Mouse (Mus musculus) liver, embryonic 11.5 days (tissue): ENCODE data around the gene Ubc. TPM values are rescaled to one million over a fixed set of nuclear protein-coding genes. Genes with fewer than 3 reads are reported as not detected.

ENCODE experiments used
- ATAC-seq: fragments of 200-750 bp; cut with Nextera tagmentation; replicated peaks from 2 replicates; pipeline ENCODE4 v1.8.0; 2017; ENCODE audit warnings: moderate number of reproducible peaks, mild to moderate bottlenecking, moderate TSS enrichment, moderate library complexity; ENCODE audit not compliant: low FRiP score
- DNase-seq: peaks from one replicate; pipeline ENCODE4 v3.0.0-alpha.2; 2017; ENCODE audit warnings: low spot score
- H3K27ac ChIP-seq: fragments of 300-500 bp; sonication (generic); 2 replicates; pipeline ENCODE4 v1.5.1; 2014; ENCODE audit warnings: mild to moderate bottlenecking, low read depth, low read length, control low read depth
- H3K27me3 ChIP-seq: fragments of 300-500 bp; sonication (generic); replicated peaks from 2 replicates; pipeline ENCODE4 v1.6.1; 2014; ENCODE audit warnings: low read length, mixed read lengths; ENCODE audit not compliant: control insufficient read depth, insufficient read depth
- H3K36me3 ChIP-seq: fragments of 300-500 bp; sonication (generic); 2 replicates; pipeline ENCODE4 v1.6.1; 2014; ENCODE audit warnings: mild to moderate bottlenecking, low read length, moderate library complexity, mixed read lengths; ENCODE audit not compliant: control insufficient read depth, insufficient read depth
- H3K4me1 ChIP-seq: fragments of 300-500 bp; sonication (generic); replicated peaks from 2 replicates; pipeline ENCODE4 v1.6.1; 2014; ENCODE audit warnings: low read length, mixed read lengths; ENCODE audit not compliant: control insufficient read depth, insufficient read depth
- H3K4me2 ChIP-seq: fragments of 300-500 bp; sonication (generic); 2 replicates; pipeline ENCODE4 v1.6.1; 2014; ENCODE audit warnings: mild to moderate bottlenecking, control low read depth, moderate library complexity
- H3K4me3 ChIP-seq: fragments of 300-500 bp; sonication (generic); 2 replicates; pipeline ENCODE4 v1.5.1; 2014; ENCODE audit warnings: low read depth, low read length, control low read depth
- H3K9ac ChIP-seq: fragments of 300-500 bp; sonication (generic); 2 replicates; pipeline ENCODE4 v1.6.1; 2014; ENCODE audit warnings: low read depth, low read length, control low read depth
- H3K9me3 ChIP-seq: fragments of 300-500 bp; sonication (generic); 2 replicates; pipeline ENCODE4 v1.6.1; 2016; ENCODE audit warnings: low read length, inconsistent platforms, mixed read lengths; ENCODE audit not compliant: control insufficient read depth
- WGBS: fragments of 180-500 bp; shearing (Covaris S2); extraction: QIAGEN DNeasy Blood & Tissue Kit; methylation state at CpG from one replicate; pipeline ENCODE4 v1.1.7; 2014; 5-methylcytosine and 5-hydroxymethylcytosine counted together
- polyA plus RNA-seq: library from polyadenylated mRNA; unstranded; fragments of >200 nt; fragmentation: Nextera tagmentation; extraction: Ambion mirVana; gene quantifications from 2 replicates; pipeline ENCODE4 v1.2.1, GENCODE M21; 2014

The Ubc gene
- polyA plus RNA-seq, 1 experiment from 2014 or later, result 772 TPM

DNA sequence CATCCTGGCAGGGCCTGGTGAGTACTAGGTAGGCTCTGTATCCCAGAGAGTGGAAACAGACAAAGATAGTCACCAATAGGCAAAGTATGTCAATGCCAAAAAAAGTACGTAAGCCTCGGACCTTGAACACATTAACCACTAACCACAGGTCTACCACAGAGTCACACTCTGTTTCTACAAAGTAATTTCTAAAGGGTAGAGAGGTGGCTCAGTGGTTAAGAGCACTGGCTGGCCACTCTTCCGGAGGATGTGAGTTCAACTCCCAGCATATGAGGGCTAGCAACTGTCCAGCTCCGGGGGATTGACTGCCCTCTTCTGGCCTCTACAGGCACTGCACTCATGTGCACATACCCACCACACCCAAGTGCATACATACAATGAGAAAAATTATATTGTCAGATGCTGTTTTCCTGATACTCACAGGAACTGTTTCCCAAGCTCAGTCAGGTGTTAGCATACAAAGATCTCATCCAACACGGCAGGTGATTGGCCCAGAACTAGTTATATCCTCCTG is 37.2 kb downstream of the Ubc start:
- ATAC-seq, result no peak
- no peak overlapping the region for H3K27ac ChIP-seq
- DNase-seq, result no peak
- 85% methylated on average over 5 of the region's 5 CpGs for WGBS
- peaks cover 6% of the 10 kb centered on the region for H3K4me1 ChIP-seq
- no peaks in the 10 kb centered on the region for H3K36me3 ChIP-seq
- no peaks in the 10 kb centered on the region for H3K9me3 ChIP-seq
- H3K4me3 ChIP-seq, result no peak overlapping the region
- no peaks in the 10 kb centered on the region for H3K27me3 ChIP-seq
- no peak overlapping the region for H3K9ac ChIP-seq
- H3K4me2 ChIP-seq, result no peak overlapping the region

- ATAC-seq (no peak), DNase-seq (no peak)
- Histone ChIP-seq H3K36me3 (no peaks in the 10 kb centered on the region), H3K9me3 (no peaks in the 10 kb centered on the region), H3K4me1 (peaks cover 5% of the 10 kb centered on the region; the same call in 1 of the 2 replicates), H3K4me3 (no peak overlapping the region), H3K27me3 (no peaks in the 10 kb centered on the region), H3K9ac (no peak overlapping the region), H3K27ac (no peak overlapping the region), H3K4me2 (no peak overlapping the region)
- 50% methylated on average over 5 of the region's 5 CpGs for WGBS
Measured at GRCm38 (mm10) chr5:125351939-125352338, 38.1 kb downstream of the Ubc start.

DNA sequence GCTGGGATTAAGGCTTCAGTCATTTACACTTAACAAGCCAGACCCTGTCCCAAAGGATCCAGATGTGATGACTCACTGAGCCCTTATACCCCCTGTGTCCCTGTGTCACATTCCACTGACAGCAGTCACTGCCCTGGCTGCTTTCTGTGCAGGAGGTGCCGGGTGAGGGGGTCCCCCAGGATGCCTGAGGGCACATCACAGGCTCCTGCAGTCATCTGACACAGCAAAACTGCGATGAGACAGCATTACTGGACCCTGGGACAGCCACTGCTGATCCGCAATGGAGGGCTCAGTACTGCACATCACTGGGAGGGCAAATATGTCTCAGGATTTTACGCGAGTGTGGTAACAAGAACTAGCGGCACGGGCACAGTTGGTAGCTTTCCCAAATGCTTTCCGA is 38.9 kb downstream of the Ubc start:
- Histone ChIP-seq H3K9me3 (no peaks in the 10 kb centered on the region), H3K9ac (no peak overlapping the region), H3K4me1 (peaks cover 5% of the 10 kb centered on the region; the same call in 1 of the 2 replicates), H3K4me2 (no peak overlapping the region), H3K36me3 (no peaks in the 10 kb centered on the region), H3K27me3 (no peaks in the 10 kb centered on the region), H3K27ac (no peak overlapping the region), H3K4me3 (no peak overlapping the region)
- DNase-seq, result no peak
- no peak for ATAC-seq
- WGBS, result 79% methylated on average over 8 of the region's 8 CpGs

GRCm38 (mm10) chr5:125349391-125349790 is 40.6 kb downstream of the Ubc start:
- H3K9me3 ChIP-seq, result no peaks in the 10 kb centered on the region
- no peak for ATAC-seq
- H3K9ac ChIP-seq, result no peak overlapping the region
- H3K36me3 ChIP-seq, result no peaks in the 10 kb centered on the region
- no peak for DNase-seq
- H3K4me1 ChIP-seq, result peaks cover 5% of the 10 kb centered on the region; the same call in 1 of the 2 replicates
- no peak overlapping the region for H3K4me2 ChIP-seq
- no peak overlapping the region for H3K27ac ChIP-seq
- no peak overlapping the region for H3K4me3 ChIP-seq
- H3K27me3 ChIP-seq, result no peaks in the 10 kb centered on the region
- 81% methylated on average over 3 of the region's 3 CpGs for WGBS

DNA sequence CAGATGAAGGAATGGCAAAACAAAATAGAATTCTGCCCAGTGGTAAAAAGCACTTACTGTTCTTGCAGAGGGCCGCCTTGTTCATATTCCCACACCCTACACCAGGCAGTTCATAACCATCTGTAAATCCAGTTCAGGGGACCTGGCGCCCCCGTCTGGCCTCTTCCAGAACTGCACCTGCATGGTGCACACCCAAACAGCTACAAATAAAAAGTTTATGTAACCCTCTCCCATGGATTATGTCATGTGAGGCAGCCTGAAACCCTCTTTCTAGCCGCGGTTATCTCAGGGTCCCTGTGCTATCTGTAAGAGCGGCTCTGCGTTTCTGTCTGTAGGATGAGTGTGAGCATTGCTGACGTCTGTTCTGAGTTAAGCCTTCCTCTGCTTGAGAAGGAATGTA is 41.5 kb downstream of the Ubc start:
- WGBS, result 18% methylated on average over 8 of the region's 8 CpGs
- ATAC-seq (peak; percentile 68), DNase-seq (peak; percentile 73)
- no peaks in the 10 kb centered on the region for H3K9me3 ChIP-seq
- H3K27me3 ChIP-seq, result no peaks in the 10 kb centered on the region
- no peaks in the 10 kb centered on the region for H3K36me3 ChIP-seq
- H3K27ac ChIP-seq, result no peak overlapping the region
- no peak overlapping the region for H3K4me2 ChIP-seq
- H3K4me3 ChIP-seq, result no peak overlapping the region
- no peak overlapping the region for H3K9ac ChIP-seq
- peaks cover 5% of the 10 kb centered on the region; the same call in 1 of the 2 replicates for H3K4me1 ChIP-seq

- Histone ChIP-seq H3K4me2 (no peak overlapping the region), H3K4me1 (peaks cover 5% of the 10 kb centered on the region; the same call in 1 of the 2 replicates), H3K27ac (no peak overlapping the region), H3K27me3 (no peaks in the 10 kb centered on the region), H3K9me3 (no peaks in the 10 kb centered on the region), H3K4me3 (no peak overlapping the region), H3K9ac (no peak overlapping the region), H3K36me3 (no peaks in the 10 kb centered on the region)
- ATAC-seq, result no peak
- WGBS, result 47% methylated on average over 7 of the region's 7 CpGs
- DNase-seq, result no peak
Measured at GRCm38 (mm10) chr5:125348067-125348466, 41.9 kb downstream of the Ubc start.

GRCm38 (mm10) chr5:125344296-125344695 is 45.7 kb downstream of the Ubc start:
- no peak overlapping the region for H3K27ac ChIP-seq
- H3K27me3 ChIP-seq, result no peaks in the 10 kb centered on the region
- no peak overlapping the region for H3K4me3 ChIP-seq
- no peak for ATAC-seq
- H3K36me3 ChIP-seq, result no peaks in the 10 kb centered on the region
- no peak overlapping the region for H3K9ac ChIP-seq
- H3K4me1 ChIP-seq, result peaks cover 24% of the 10 kb centered on the region
- 87% methylated on average over 6 of the region's 6 CpGs for WGBS
- H3K4me2 ChIP-seq, result no peak overlapping the region
- H3K9me3 ChIP-seq, result no peaks in the 10 kb centered on the region
- DNase-seq, result no peak

DNA sequence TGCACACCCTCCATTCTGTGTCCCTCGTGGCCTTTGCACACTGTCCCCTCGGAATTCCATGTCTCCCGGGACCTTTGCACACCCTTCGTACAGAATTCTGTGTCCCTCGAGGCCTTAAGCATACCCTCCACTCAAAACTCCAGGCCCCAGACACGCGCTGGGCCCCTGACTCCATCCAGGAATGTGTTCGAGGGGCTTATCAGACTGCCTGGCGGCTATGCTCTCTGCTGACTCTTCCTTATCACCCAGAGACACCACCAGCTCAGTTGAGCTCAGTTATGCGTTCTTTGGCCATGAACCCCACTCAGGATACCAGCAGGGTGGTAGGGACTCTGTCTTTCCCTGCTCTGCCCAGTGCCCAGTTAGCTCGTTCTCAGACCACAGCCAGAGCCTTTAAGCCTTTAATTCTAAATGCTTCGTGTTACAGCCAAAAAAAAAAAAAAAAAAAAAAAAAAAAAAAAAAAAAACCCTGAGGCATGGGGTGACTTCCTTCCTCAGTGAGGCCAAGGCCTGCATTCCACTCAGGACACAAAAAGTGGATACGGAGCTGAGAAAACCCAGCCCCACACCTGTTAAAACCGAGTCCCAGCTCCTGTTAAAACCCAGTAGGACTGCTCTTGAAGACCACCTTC is 48.4 kb downstream of the Ubc start:
- DNase-seq (peak; percentile 64), ATAC-seq (peak; percentile 81)
- Histone ChIP-seq H3K9ac (peak overlapping the region; percentile 82), H3K9me3 (no peaks in the 10 kb centered on the region), H3K4me1 (peaks cover 41% of the 10 kb centered on the region), H3K27ac (peak overlapping the region; percentile 88), H3K36me3 (no peaks in the 10 kb centered on the region), H3K27me3 (no peaks in the 10 kb centered on the region), H3K4me2 (peak overlapping the region; percentile 86), H3K4me3 (peak overlapping the region; percentile 85)
- WGBS, result 17% methylated on average over 14 of the region's 14 CpGs
